Comparison of ENCODE assay signal across 25 mouse cellular contexts in the genomic region with DNA sequence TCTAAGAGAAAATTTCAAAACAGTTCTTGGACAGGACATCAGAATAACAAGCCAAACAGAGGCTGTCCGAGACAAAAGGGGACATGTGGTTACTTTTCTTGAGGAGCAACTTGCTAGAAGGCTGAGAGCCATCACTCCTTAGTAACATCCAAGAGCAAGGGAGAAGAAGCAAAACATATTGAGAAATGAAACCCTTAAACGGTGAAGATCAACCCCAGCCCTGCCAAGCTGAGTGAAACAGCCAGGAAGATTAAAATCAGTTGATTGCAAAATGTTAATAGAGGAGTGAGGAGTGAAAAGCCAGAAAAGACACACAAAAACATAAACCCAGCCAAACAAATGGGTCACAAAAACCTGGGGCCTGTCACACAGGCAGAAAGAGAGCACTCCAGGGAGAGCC. TPM values are rescaled to one million over a fixed set of nuclear protein-coding genes. Genes with fewer than 3 reads are reported as not detected.
DNase-seq lines count a peak whose midpoint lies in the region; ATAC-seq and TF ChIP-seq lines count a peak whose summit lies in the region.
"Had no signal": no experiment of that assay in that cellular context is flagged by ENCODE, and none has a peak within 500 bp of the region (broad histone marks: within the 10 kb centered on the region; RNA-seq: fewer than 3 reads in every experiment).

No protein-coding gene starts in this region.

- DNase-seq in heart, postnatal 25 days (ENCODE audit: low spot score) = peak; percentile 13
- DNase-seq in heart, embryonic 10.5 days (ENCODE audit: low spot score) = no peak
- DNase-seq in urinary bladder, postnatal 14 days (ENCODE audit: low spot score) = peak; percentile 45
- DNase-seq in urinary bladder, postnatal 4 days (ENCODE audit: low spot score in 2 of 2) = no peak
- DNase-seq in gastrocnemius, postnatal 25 days = peak; percentile 56
- DNase-seq in stomach, postnatal 0 days (ENCODE audit: low spot score) = no peak
- DNase-seq in cerebellum, postnatal 4 days (ENCODE audit: low spot score in 2 of 2) = no peak
- DNase-seq: adrenal gland, postnatal 10 days; cerebellum, adult 9-10 months; forebrain, postnatal 0 days; kidney, adult 9 months; kidney, postnatal 25 days; layer of hippocampus, adult 9-11 months; right cerebral cortex, postnatal 25 days; thymus, adult 2 months had no signal

- H3K4me2 ChIP-seq in stomach, postnatal 0 days (replicated peaks; ENCODE audit: low read depth) = no peak overlapping the region
- H3K4me2 ChIP-seq: hindbrain, embryonic 13.5 days; liver, embryonic 11.5 days; lung, embryonic 15.5 days; midbrain, embryonic 15.5 days; stomach, embryonic 15.5 days had no signal

- intact Hi-C loops in heart, postnatal 25 days (cut with DNase I) = no loop called here

- no peak for TF ChIP-seq EP300 in stomach, postnatal 0 days (optimal IDR thresholded peaks at IDR 0.05)

- no peak for TF ChIP-seq CTCF in stomach, postnatal 0 days (IDR thresholded peaks at IDR 0.05; ENCODE audit: low read depth)

- H3K9me3 ChIP-seq in heart, embryonic 10.5 days = no peaks in the 10 kb centered on the region
- no peaks in the 10 kb centered on the region for H3K9me3 ChIP-seq in stomach, postnatal 0 days (ENCODE audit: control insufficient read depth, low read length)
- H3K9me3 ChIP-seq: hindbrain, embryonic 13.5 days; limb, embryonic 10.5 days; lung, embryonic 15.5 days; midbrain, embryonic 15.5 days; stomach, embryonic 15.5 days had no signal

- 62% methylated on average over 2 of the region's 2 CpGs for WGBS in heart, embryonic 10.5 days
- WGBS in stomach, postnatal 0 days = 68% methylated on average over 2 of the region's 2 CpGs

- H3K27me3 ChIP-seq in heart, embryonic 10.5 days (ENCODE audit: insufficient read depth, poor library complexity, severe bottlenecking) = no peaks in the 10 kb centered on the region
- no peaks in the 10 kb centered on the region for H3K27me3 ChIP-seq in stomach, postnatal 0 days (ENCODE audit: control insufficient read depth, insufficient read depth, low read length)
- H3K27me3 ChIP-seq: lung, embryonic 15.5 days; midbrain, embryonic 15.5 days; stomach, embryonic 15.5 days had no signal

- no peaks in the 10 kb centered on the region for H3K4me1 ChIP-seq in heart, embryonic 10.5 days
- H3K4me1 ChIP-seq in stomach, postnatal 0 days (replicated peaks; ENCODE audit: control insufficient read depth, insufficient read depth) = no peaks in the 10 kb centered on the region
- H3K4me1 ChIP-seq: hindbrain, embryonic 13.5 days; lung, embryonic 15.5 days; midbrain, embryonic 15.5 days; stomach, embryonic 15.5 days had no signal

- ATAC-seq in stomach, postnatal 0 days (ENCODE audit: low FRiP score, low TSS enrichment) = no peak
- ATAC-seq: forebrain, postnatal 0 days; inflammation-experienced regulatory T-cells, adult 6 months; midbrain, embryonic 15.5 days; Patski had no signal

- no peak overlapping the region for H3K9ac ChIP-seq in stomach, postnatal 0 days (ENCODE audit: low read length)
- H3K9ac ChIP-seq: forebrain, postnatal 0 days; hindbrain, embryonic 13.5 days; lung, embryonic 15.5 days; midbrain, embryonic 15.5 days; stomach, embryonic 15.5 days had no signal

- no peak overlapping the region for H3K4me3 ChIP-seq in heart, embryonic 10.5 days
- no peak overlapping the region for H3K4me3 ChIP-seq in stomach, postnatal 0 days (ENCODE audit: low read depth, low read length)
- H3K4me3 ChIP-seq: hindbrain, embryonic 13.5 days; left cerebral cortex, adult 2 months; limb, embryonic 10.5 days; lung, embryonic 15.5 days; midbrain, embryonic 15.5 days; myocyte; stomach, embryonic 15.5 days had no signal

- no peak overlapping the region for H3K27ac ChIP-seq in heart, embryonic 10.5 days
- H3K27ac ChIP-seq in stomach, postnatal 0 days (replicated peaks) = no peak overlapping the region
- H3K27ac ChIP-seq: hindbrain, embryonic 13.5 days; left cerebral cortex, adult 2 months; limb, embryonic 10.5 days; lung, embryonic 15.5 days; midbrain, embryonic 15.5 days; stomach, embryonic 15.5 days had no signal

- no peaks in the 10 kb centered on the region for H3K36me3 ChIP-seq in heart, embryonic 10.5 days
- H3K36me3 ChIP-seq in stomach, postnatal 0 days (ENCODE audit: control insufficient read depth, insufficient read depth, low read length) = no peaks in the 10 kb centered on the region
- H3K36me3 ChIP-seq: hindbrain, embryonic 13.5 days; limb, embryonic 10.5 days; lung, embryonic 15.5 days; midbrain, embryonic 15.5 days; stomach, embryonic 15.5 days had no signal

RNA-seq across cellular contexts. Expression of a gene that starts 49.5 kb away (rescaled TPM):
- 10 to 100 TPM; 50.9 to 59.9 TPM for total RNA-seq in heart, postnatal 25 days (2021)
- 10.7 and 17.9 TPM in 2 replicates for polyA plus RNA-seq in heart, embryonic 10.5 days (2016; fragmentation: Nextera tagmentation; extraction: Ambion mirVana)
- 10 to 100 TPM; 11.0 to 11.5 TPM for total RNA-seq in gastrocnemius, postnatal 25 days (2021)
- polyA plus RNA-seq in stomach, postnatal 0 days (2015; fragmentation: Nextera tagmentation; extraction: Ambion mirVana) = 1.5 and 1.7 TPM in 2 replicates

Comparison
In these comparisons a context has a peak if more than half of its experiments do, and no peak if none do; other contexts are left out.
1. DNase-seq: peak in heart, postnatal 25 days (single experiment), urinary bladder, postnatal 14 days (single experiment) and gastrocnemius, postnatal 25 days (single experiment); none in heart, embryonic 10.5 days (single experiment), urinary bladder, postnatal 4 days (0 of 2), stomach, postnatal 0 days (single experiment) and cerebellum, postnatal 4 days (0 of 2).
2. RNA of a gene that starts 49.5 kb away (total RNA-seq): 50.9 to 59.9 TPM in heart, postnatal 25 days; 11.0 to 11.5 TPM in gastrocnemius, postnatal 25 days; every median in the first group is over 4 times any median in the second.